Mouse (Mus musculus) T-cell, adult 2 months (primary cell): ENCODE results near the gene Bcat2.

Experiments
- DNase-seq: peaks from one replicate; pipeline ENCODE4 v3.0.0; 2022; ENCODE audit warnings: low spot score

Gene Bcat2

GRCm38 (mm10) chr7:45626571-45627076 is 56.7 kb downstream of the Bcat2 start:
- no peak for DNase-seq

- DNase-seq: no peak
These were observed 57.3 kb downstream of the Bcat2 start, which contains the start of gene Rasip1 for GRCm38 (mm10) chr7:45627261-45627660. Rasip1 (plus strand) TSS chr7:45627488.

- DNase-seq: peak; percentile 79
These were observed 58.7 kb downstream of the Bcat2 start for GRCm38 (mm10) chr7:45628364-45629294.

- no peak for DNase-seq
These were observed 60.3 kb downstream of the Bcat2 start for GRCm38 (mm10) chr7:45630064-45630907.

- DNase-seq: no peak
These were observed 62.5 kb downstream of the Bcat2 start for GRCm38 (mm10) chr7:45632499-45632898.

- peak; percentile 28 for DNase-seq
These were observed 65.2 kb downstream of the Bcat2 start for GRCm38 (mm10) chr7:45634946-45635681.

- DNase-seq: no peak
These were observed 66.0 kb downstream of the Bcat2 start for GRCm38 (mm10) chr7:45635711-45636688.

- no peak for DNase-seq
These were observed 67.8 kb downstream of the Bcat2 start for GRCm38 (mm10) chr7:45637710-45638109.

- DNase-seq: no peak
These were observed 68.9 kb downstream of the Bcat2 start for GRCm38 (mm10) chr7:45638623-45639401.
